ENCODE assay signal across 8 mouse cellular contexts in genomic region chr7:98743312-98743711, GRCm38 (mm10). TPM values are rescaled to one million over a fixed set of nuclear protein-coding genes. Genes with fewer than 3 reads are reported as not detected.
DNase-seq lines count a peak whose midpoint lies in the region; ATAC-seq and TF ChIP-seq lines count a peak whose summit lies in the region.

No protein-coding gene starts in this region.

- H3K9me3 ChIP-seq in kidney, embryonic 15.5 days (replicated peaks) = no peaks in the 10 kb centered on the region
- H3K9me3 ChIP-seq in lung, postnatal 0 days (ENCODE audit: low read length) = no peaks in the 10 kb centered on the region

- 6% methylated on average over 3 of the region's 3 CpGs for WGBS in kidney, embryonic 15.5 days
- WGBS in lung, postnatal 0 days = 10% methylated on average over 3 of the region's 3 CpGs
- WGBS in small intestine, adult 2 months = 3% methylated on average over 3 of the region's 3 CpGs

- peak; percentile 54; the same call in 1 of the 2 replicates for ATAC-seq in kidney, embryonic 15.5 days (replicated peaks; ENCODE audit: low FRiP score)
- no peak for ATAC-seq in lung, postnatal 0 days
- ATAC-seq in monocyte, adult 5-6 weeks (replicated peaks; ENCODE audit: insufficient number of reproducible peaks, low FRiP score, low TSS enrichment, poor library complexity, severe bottlenecking) = no peak

- no peak overlapping the region for H3K4me3 ChIP-seq in C2C12 (ENCODE audit: insufficient read depth, poor library complexity, severe bottlenecking)
- no peak overlapping the region for H3K4me3 ChIP-seq in kidney, embryonic 15.5 days (replicated peaks)
- H3K4me3 ChIP-seq in lung, postnatal 0 days (ENCODE audit: low read depth, low read length) = no peak overlapping the region
- H3K4me3 ChIP-seq in small intestine, adult 2 months (ENCODE audit: low read depth, low read length) = no peak overlapping the region

- no peak overlapping the region for H3K27ac ChIP-seq in kidney, embryonic 15.5 days
- H3K27ac ChIP-seq in lung, postnatal 0 days (ENCODE audit: low read length) = no peak overlapping the region
- no peak overlapping the region for H3K27ac ChIP-seq in small intestine, adult 2 months (ENCODE audit: insufficient read depth, low read depth, low read length)

- TF ChIP-seq POLR2A in small intestine, adult 2 months (IDR thresholded peaks at IDR 0.05; ENCODE audit: low read depth, low read length) = no peak

- TF ChIP-seq EP300 in lung, postnatal 0 days (IDR thresholded peaks at IDR 0.05) = no peak

- no peaks in the 10 kb centered on the region for H3K79me3 ChIP-seq in C2C12 (ENCODE audit: low read depth)

- H3K4me2 ChIP-seq in kidney, embryonic 15.5 days = no peak overlapping the region
- H3K4me2 ChIP-seq in lung, postnatal 0 days (replicated peaks; ENCODE audit: low read depth, low read length) = no peak overlapping the region

- H3K36me3 ChIP-seq in C2C12 (ENCODE audit: control insufficient read depth, insufficient read depth) = no peaks in the 10 kb centered on the region
- no peaks in the 10 kb centered on the region for H3K36me3 ChIP-seq in kidney, embryonic 15.5 days
- no peaks in the 10 kb centered on the region for H3K36me3 ChIP-seq in lung, postnatal 0 days (ENCODE audit: insufficient read depth, low read length)
- no peaks in the 10 kb centered on the region for H3K36me3 ChIP-seq in small intestine, adult 2 months (ENCODE audit: control insufficient read depth, insufficient read depth, low read length)

- peaks cover 22% of the 10 kb centered on the region for H3K4me1 ChIP-seq in kidney, embryonic 15.5 days
- H3K4me1 ChIP-seq in lung, postnatal 0 days (ENCODE audit: insufficient read depth, low read depth, low read length) = no peaks in the 10 kb centered on the region
- no peaks in the 10 kb centered on the region for H3K4me1 ChIP-seq in small intestine, adult 2 months (ENCODE audit: control insufficient read depth, insufficient read depth, insufficient read length, low read length)

- H3K9ac ChIP-seq in kidney, embryonic 15.5 days = no peak overlapping the region
- H3K9ac ChIP-seq in lung, postnatal 0 days (replicated peaks; ENCODE audit: low read depth) = no peak overlapping the region

- peak; percentile 69 for DNase-seq in NIH3T3 (ENCODE audit: low read depth)
- peak; percentile 52 for DNase-seq in cerebellum, adult 9-11 months
- peak; percentile 33 to 86 for DNase-seq in heart, adult 18-20 months
- peak; percentile 68 for DNase-seq in lung, postnatal 0 days (ENCODE audit: low spot score)

- H3ac ChIP-seq in C2C12 (ENCODE audit: control insufficient read depth, insufficient read length, low read depth) = no peak overlapping the region

- TF ChIP-seq CTCF in C2C12 (IDR thresholded peaks at IDR 0.05; ENCODE audit: control insufficient read depth, insufficient read depth, insufficient read length) = peak; percentile 11
- TF ChIP-seq CTCF in lung, postnatal 0 days (IDR thresholded peaks at IDR 0.05) = peak; percentile 92
- TF ChIP-seq CTCF in small intestine, adult 2 months (IDR thresholded peaks at IDR 0.05; ENCODE audit: extremely low read depth, insufficient read length, insufficient replicate concordance, low read depth, low read length) = peak; percentile 89; the same call in 1 of the 2 replicates

- no peaks in the 10 kb centered on the region for H3K79me2 ChIP-seq in C2C12 (ENCODE audit: control insufficient read depth, insufficient read depth)

- peaks cover 20% of the 10 kb centered on the region for H3K27me3 ChIP-seq in C2C12 (ENCODE audit: control insufficient read depth, insufficient read depth, insufficient read length)
- peaks cover 46% of the 10 kb centered on the region for H3K27me3 ChIP-seq in kidney, embryonic 15.5 days
- no peaks in the 10 kb centered on the region for H3K27me3 ChIP-seq in lung, postnatal 0 days (replicated peaks; ENCODE audit: insufficient read depth, low read length)
- no peaks in the 10 kb centered on the region for H3K27me3 ChIP-seq in small intestine, adult 2 months (ENCODE audit: control insufficient read depth, insufficient read depth, low read length)

TF ChIP-seq in C2C12, 6 proteins besides CTCF, POLR2A, EP300 and RAD21:
- TF ChIP-seq USF1 (IDR thresholded peaks at IDR 0.05; ENCODE audit: low read depth) = no peak
- no peak for TF ChIP-seq MYOD1 (IDR thresholded peaks at IDR 0.05; ENCODE audit: control insufficient read depth, insufficient read length, low read depth)
- TF ChIP-seq FOSL1 (IDR thresholded peaks at IDR 0.05; ENCODE audit: insufficient read depth, low read length, poor library complexity, severe bottlenecking) = no peak
- no peak for TF ChIP-seq CEBPB (IDR thresholded peaks at IDR 0.05; ENCODE audit: low read depth)
- TF ChIP-seq MYOG (IDR thresholded peaks at IDR 0.05; ENCODE audit: control insufficient read depth, extremely low read depth, insufficient read length) = no peak
- TF ChIP-seq MAX (IDR thresholded peaks at IDR 0.05) = no peak

RNA-seq across cellular contexts. Expression of gene Thap12, which starts 40.4 kb away (rescaled TPM):
- polyA plus RNA-seq in C2C12 (2012; fragmentation: generic; extraction: Trizol) = 22.3 TPM
- total RNA-seq in heart, adult 18-20 months (2021) = 10 to 100 TPM; 77.9 to 83.9 TPM
- 61.3 and 61.7 TPM in 2 replicates for polyA plus RNA-seq in kidney, embryonic 15.5 days (2015; fragmentation: Nextera tagmentation; extraction: Ambion mirVana)
- polyA plus RNA-seq in lung, postnatal 0 days (2015; fragmentation: Nextera tagmentation; extraction: Ambion mirVana) = 31.8 and 34.2 TPM in 2 replicates
- 2.1 and 3.3 TPM in 2 replicates for polyA plus RNA-seq in small intestine, adult 2 months (2012; rRNA removed)
- total RNA-seq in monocyte, adult 5-6 weeks (2017) = 32.9 to 43.6 TPM (median 40.7 TPM) in 3 replicates

Comparison
In these comparisons a context has a peak if more than half of its experiments do, and no peak if none do; other contexts are left out.
1. CTCF ChIP-seq: peak in every context shown above with its lines; median percentile 92 in lung, postnatal 0 days; 89 in small intestine, adult 2 months; 11 in C2C12.